Mouse (Mus musculus) ES-E14 (cell line): ENCODE data around the gene Cebpg. TPM values are rescaled to one million over a fixed set of nuclear protein-coding genes. Genes with fewer than 3 reads are reported as not detected.

Source experiments
- DNase-seq: peaks from one replicate; pipeline ENCODE4 v3.0.0-alpha.2; 2013; ENCODE audit warnings: low read depth, low spot score
- H3K27ac ChIP-seq: 2 replicates; pipeline ENCODE4 v1.5.1; 2012; ENCODE audit warnings: low read depth, mild to moderate bottlenecking, low read length, moderate library complexity, mixed read lengths; ENCODE audit not compliant: poor library complexity, insufficient read depth, severe bottlenecking
- H3K36me3 ChIP-seq: 2 replicates; pipeline ENCODE4 v1.6.1; 2012; ENCODE audit warnings: mild to moderate bottlenecking, low read length, moderate library complexity, mixed read lengths; ENCODE audit not compliant: control insufficient read depth, poor library complexity, insufficient read depth, severe bottlenecking
- H3K4me1 ChIP-seq, 2 experiments: fragments of 150-350 bp in 1 of 2; sonication (generic) in 1 of 2; 2 replicates each; pipeline ENCODE4 v1.6.1; 2012; ENCODE audit warnings: low read length in 2 of 2, mild to moderate bottlenecking in 1 of 2, mixed read lengths in 1 of 2; ENCODE audit not compliant: control insufficient read depth in 2 of 2, insufficient read depth in 2 of 2, poor library complexity in 1 of 2
- H3K4me3 ChIP-seq, 2 experiments: fragments of 150-350 bp in 1 of 2; sonication (generic) in 1 of 2; 2 replicates each; pipeline ENCODE4 v1.5.1; 2012; ENCODE audit warnings: low read length in 2 of 2, low read depth in 1 of 2, mild to moderate bottlenecking in 1 of 2, mixed read lengths in 1 of 2; ENCODE audit not compliant: insufficient read depth in 1 of 2, poor library complexity in 1 of 2, severe bottlenecking in 1 of 2
- H3K9ac ChIP-seq: 2 replicates; pipeline ENCODE4 v1.6.1; 2012; ENCODE audit warnings: low read depth, mild to moderate bottlenecking, low read length, mixed read lengths; ENCODE audit not compliant: poor library complexity, insufficient read depth, severe bottlenecking
- H3K9me3 ChIP-seq: fragments of 150-350 bp; sonication (generic); 2 replicates; pipeline ENCODE4 v1.6.1; 2012; ENCODE audit warnings: low read depth, mild to moderate bottlenecking, low read length; ENCODE audit not compliant: control insufficient read depth, insufficient read depth
- CHD2 ChIP-seq: IDR thresholded peaks from 2 replicates; pipeline ENCODE4 v1.6.1; 2014; ENCODE audit warnings: mild to moderate bottlenecking, low read depth, low read length, inconsistent platforms
- HCFC1 ChIP-seq: IDR thresholded peaks from 2 replicates; pipeline ENCODE4 v1.6.1; 2012; ENCODE audit warnings: low read length, inconsistent platforms, borderline replicate concordance; ENCODE audit not compliant: insufficient read depth
- MAFK ChIP-seq: IDR thresholded peaks from 2 replicates; pipeline ENCODE4 v1.6.1; 2014; ENCODE audit warnings: mild to moderate bottlenecking, low read depth, low read length, inconsistent platforms; ENCODE audit not compliant: insufficient read depth
- ZC3H11A ChIP-seq: IDR thresholded peaks from 2 replicates; pipeline ENCODE4 v1.6.1; 2012; ENCODE audit warnings: low read depth, mild to moderate bottlenecking, inconsistent platforms, low read length, borderline replicate concordance
- ZNF384 ChIP-seq: IDR thresholded peaks from 2 replicates; pipeline ENCODE4 v1.6.1; 2012; ENCODE audit warnings: low read depth, low read length, inconsistent platforms
- in situ Hi-C, 2 experiments: fragments of 600-800 bp; cut with MboI; formaldehyde crosslinking; loops; one replicate each; pipeline ENCODE4 v1.15.1; 2025; ENCODE audit warnings: low sequenced_read_pairs in 2 of 2, inconsistent platforms in 1 of 2; ENCODE audit not compliant: unreplicated experiment in 2 of 2
- total RNA-seq: library from RNA; depleted of rRNA; stranded (reverse); fragments of 300-350 nt; gene quantifications from 2 replicates; pipeline ENCODE4 v1.2.3, GENCODE M21; 2012; rRNA removed

Gene Cebpg
- 12.8 and 14.0 TPM in 2 replicates for total RNA-seq

DNA sequence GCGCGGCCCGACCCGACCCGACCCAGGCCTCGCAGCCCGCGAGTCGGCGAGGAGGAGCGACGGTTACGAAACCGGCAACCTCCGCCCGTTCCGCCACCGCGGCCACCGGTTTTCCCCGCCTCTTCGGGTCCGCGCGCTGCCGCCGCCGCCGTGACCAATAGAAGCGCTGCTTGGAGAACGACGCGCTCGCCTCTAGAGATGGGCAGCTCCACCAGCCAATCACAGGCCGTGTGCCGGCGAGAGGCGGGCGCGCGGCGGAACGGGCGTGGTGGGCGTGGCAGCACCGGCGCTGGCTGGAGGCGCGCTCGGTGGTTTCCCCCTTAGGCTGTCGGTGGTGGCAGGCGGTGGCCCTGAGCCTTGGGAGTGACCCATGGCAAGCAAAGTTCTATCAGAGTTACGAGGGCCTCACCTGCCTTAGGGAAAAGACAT is at the start of gene Cebpg:
Gene Cebpg, minus strand, starts transcription at position 138 of the 429 bp plus-strand sequence.
- Histone ChIP-seq H3K36me3 (no peaks in the 10 kb centered on the region), H3K4me1 (peaks cover 1 to 3% of the 10 kb centered on the region in 2 experiments; a peak in 1 of 4 replicates), H3K27ac (peak within 1 kb of the TSS; percentile 80), H3K9ac (peak within 1 kb of the TSS; percentile 98), H3K4me3 (peak within 1 kb of the TSS; percentile 95 to 99), H3K9me3 (no peaks in the 10 kb centered on the region)
- in situ Hi-C loops: no loop called here
- peak; percentile 73 for DNase-seq
- TF ChIP-seq CHD2: peak; percentile 77
- TF ChIP-seq MAFK: no peak

DNA sequence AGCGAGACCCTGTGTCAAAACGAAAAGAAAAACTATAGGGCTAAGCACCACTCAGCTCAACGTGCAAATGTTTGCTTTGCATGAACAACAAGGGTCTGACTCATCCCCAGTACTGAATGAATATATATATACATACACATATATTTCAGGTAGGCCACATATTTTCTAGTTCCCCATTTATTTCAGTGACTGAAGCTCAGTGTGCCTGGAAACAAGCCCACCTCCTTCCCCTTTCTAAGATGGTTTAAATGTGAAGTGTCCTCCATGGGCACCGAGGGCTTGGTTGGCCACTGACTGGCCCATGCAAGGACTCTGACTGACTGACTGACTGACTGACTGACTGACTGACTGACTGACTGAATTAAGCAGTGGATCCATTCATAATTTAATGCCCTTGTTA is 43.2 kb upstream of the Cebpg start:
- TF ChIP-seq CHD2 (no peak), ZC3H11A (no peak), ZNF384 (no peak), HCFC1 (no peak), MAFK (no peak)
- Histone ChIP-seq H3K36me3 (no peaks in the 10 kb centered on the region), H3K4me3 (no peak overlapping the region), H3K9ac (no peak overlapping the region), H3K4me1 (no peaks in the 10 kb centered on the region), H3K27ac (no peak overlapping the region), H3K9me3 (no peaks in the 10 kb centered on the region)
- no peak for DNase-seq
- in situ Hi-C loops: no loop called here

- in situ Hi-C loops: no loop called here
- Histone ChIP-seq H3K27ac (no peak overlapping the region), H3K4me1 (no peaks in the 10 kb centered on the region), H3K9me3 (no peaks in the 10 kb centered on the region), H3K9ac (no peak overlapping the region), H3K4me3 (no peak overlapping the region), H3K36me3 (no peaks in the 10 kb centered on the region)
- 0 out of 2 replicates have a peak, but pooled peaks have one; percentile 8 for TF ChIP-seq ZNF384
- TF ChIP-seq MAFK: no peak
- TF ChIP-seq CHD2: no peak
- no peak for TF ChIP-seq HCFC1
- no peak for DNase-seq
Measured at GRCm38 (mm10) chr7:35098777-35099176, 42.4 kb upstream of the Cebpg start.

GRCm38 (mm10) chr7:35094975-35095678 is 38.8 kb upstream of the Cebpg start:
- Histone ChIP-seq H3K27ac (no peak overlapping the region), H3K9ac (no peak overlapping the region), H3K36me3 (no peaks in the 10 kb centered on the region), H3K4me1 (no peaks in the 10 kb centered on the region), H3K4me3 (no peak overlapping the region), H3K9me3 (no peaks in the 10 kb centered on the region)
- TF ChIP-seq CHD2 (no peak), ZC3H11A (no peak), HCFC1 (no peak), MAFK (no peak), ZNF384 (no peak)
- DNase-seq: no peak
- in situ Hi-C loops: no loop called here

GRCm38 (mm10) chr7:35090550-35090949 is 34.2 kb upstream of the Cebpg start:
- Histone ChIP-seq H3K4me3 (no peak overlapping the region), H3K36me3 (no peaks in the 10 kb centered on the region), H3K4me1 (no peaks in the 10 kb centered on the region; a peak in 1 of 4 replicates), H3K9me3 (no peaks in the 10 kb centered on the region), H3K27ac (no peak overlapping the region), H3K9ac (no peak overlapping the region)
- DNase-seq: no peak
- in situ Hi-C loops: no loop called here
- no peak for TF ChIP-seq HCFC1
- TF ChIP-seq ZNF384: no peak
- no peak for TF ChIP-seq CHD2
- no peak for TF ChIP-seq MAFK
- TF ChIP-seq ZC3H11A: no peak
